Mouse (Mus musculus): ENCODE measurements around the gene Mst1r. TPM values are rescaled to one million over a fixed set of nuclear protein-coding genes. Genes with fewer than 3 reads are reported as not detected.

Mst1r gene
- polyA plus RNA-seq (2016; fragmentation: Nextera tagmentation; extraction: Ambion mirVana), result 0.67 and 0.80 TPM in 2 replicates

DNA sequence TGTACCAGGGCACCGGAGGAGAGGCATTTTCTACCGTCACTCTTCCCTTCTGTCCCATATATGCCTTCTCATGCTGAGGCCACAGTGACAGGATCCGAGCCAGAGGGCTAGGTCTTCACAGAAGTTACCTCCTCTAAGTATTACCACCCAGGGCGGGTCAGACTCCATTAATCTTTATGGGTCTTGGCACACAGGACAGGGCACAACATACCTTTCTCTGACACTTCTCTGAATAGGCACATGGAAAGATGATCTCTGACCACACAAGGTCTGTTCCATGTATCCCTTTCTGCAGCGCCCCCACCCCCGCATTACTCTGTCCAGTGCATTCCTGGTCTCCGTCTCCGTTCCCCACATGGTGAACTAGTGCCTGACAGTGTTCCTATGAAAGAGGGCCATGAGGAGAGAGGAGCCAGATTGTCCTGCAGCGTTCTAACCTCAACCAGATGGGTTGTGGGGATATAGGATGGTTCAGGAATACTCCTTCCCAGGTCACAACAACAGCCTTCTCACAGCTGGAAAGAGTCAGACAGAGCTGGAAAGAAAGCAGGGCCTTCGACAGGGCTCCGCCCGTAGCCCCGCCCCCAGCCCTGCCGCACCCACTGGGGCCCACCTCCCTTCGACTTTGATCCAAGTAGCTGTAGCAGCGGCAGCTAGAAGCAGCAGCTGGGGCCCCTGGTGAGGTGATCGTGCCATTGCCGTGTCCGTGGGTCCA, at the start of gene Mst1r:
Gene Mst1r (plus strand): TSS at position 622 of the 715 bp plus-strand sequence.
- H3K27ac ChIP-seq, result peak within 1 kb of the TSS; percentile 69

DNA sequence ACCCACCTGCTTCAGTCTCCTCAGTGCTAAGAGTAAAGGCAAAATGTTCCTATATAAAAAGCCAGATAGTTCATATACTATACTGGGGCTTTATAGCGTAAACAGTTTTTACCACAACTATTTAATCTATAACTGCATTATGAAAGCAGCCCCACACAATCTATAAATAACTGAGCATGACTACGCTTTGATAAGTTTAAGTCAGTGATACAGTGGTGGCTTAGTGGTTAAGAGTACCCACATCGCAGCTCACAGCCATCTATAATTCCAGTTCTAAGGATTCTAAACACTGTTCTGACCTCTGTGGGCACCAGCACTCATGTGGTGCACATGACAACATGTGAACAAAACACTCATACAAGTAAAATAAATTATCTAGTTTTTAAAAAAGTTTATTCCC, 48.3 kb upstream of the Mst1r start:
- Histone ChIP-seq H3K9me3 (no peaks in the 10 kb centered on the region), H3K36me3 (peaks cover 79% of the 10 kb centered on the region), H3K27me3 (ENCODE audit: insufficient read depth, poor library complexity, severe bottlenecking) (no peaks in the 10 kb centered on the region), H3K4me3 (no peak overlapping the region), H3K27ac (no peak overlapping the region), H3K4me1 (replicated peaks) (no peaks in the 10 kb centered on the region)
- DNase-seq (ENCODE audit: low spot score), result no peak
- WGBS, result 93% methylated on average over 3 of the region's 3 CpGs

More for the DNA sequence above, at the start of gene Mst1r:
- Histone ChIP-seq H3K4me3 (peak within 1 kb of the TSS; percentile 48), H3K9me3 (no peaks in the 10 kb centered on the region), H3K36me3 (no peaks in the 10 kb centered on the region; the same call in 1 of the 2 replicates), H3K27me3 (ENCODE audit: insufficient read depth, poor library complexity, severe bottlenecking) (peaks cover 57% of the 10 kb centered on the region), H3K4me1 (replicated peaks) (peaks cover 39% of the 10 kb centered on the region)
- DNase-seq (ENCODE audit: low spot score), result peak; percentile 66
- WGBS, result 21% methylated on average over 19 of the region's 19 CpGs

- Histone ChIP-seq H3K36me3 (peaks cover 59% of the 10 kb centered on the region), H3K27me3 (ENCODE audit: insufficient read depth, poor library complexity, severe bottlenecking) (no peaks in the 10 kb centered on the region), H3K27ac (no peak overlapping the region), H3K4me3 (no peak overlapping the region), H3K9me3 (no peaks in the 10 kb centered on the region), H3K4me1 (replicated peaks) (no peaks in the 10 kb centered on the region)
- WGBS, result 80% methylated on average over 1 of the region's 1 CpGs
- no peak for DNase-seq (ENCODE audit: low spot score)
These were observed 42.2 kb upstream of the Mst1r start for GRCm38 (mm10) chr9:107864493-107864892.

- Histone ChIP-seq H3K9me3 (no peaks in the 10 kb centered on the region), H3K36me3 (peaks cover 57% of the 10 kb centered on the region), H3K27ac (no peak overlapping the region), H3K4me1 (replicated peaks) (peaks cover under 1% of the 10 kb centered on the region; the same call in 1 of the 2 replicates), H3K4me3 (no peak overlapping the region), H3K27me3 (ENCODE audit: insufficient read depth, poor library complexity, severe bottlenecking) (no peaks in the 10 kb centered on the region)
- no peak for DNase-seq (ENCODE audit: low spot score)
- 93% methylated on average over 2 of the region's 2 CpGs for WGBS
These were observed 40.6 kb upstream of the Mst1r start for GRCm38 (mm10) chr9:107866081-107866480.

GRCm38 (mm10) chr9:107872350-107873098, 34.1 kb upstream of the Mst1r start:
- Histone ChIP-seq H3K27ac (peak overlapping the region; percentile 97), H3K4me1 (replicated peaks) (peaks cover 16% of the 10 kb centered on the region), H3K27me3 (ENCODE audit: insufficient read depth, poor library complexity, severe bottlenecking) (no peaks in the 10 kb centered on the region), H3K4me3 (peak overlapping the region; percentile 92), H3K36me3 (peaks cover 23% of the 10 kb centered on the region), H3K9me3 (no peaks in the 10 kb centered on the region)
- WGBS, result under 1% methylated on average over 80 of the region's 80 CpGs
- DNase-seq (ENCODE audit: low spot score), result peak; percentile 94

DNA sequence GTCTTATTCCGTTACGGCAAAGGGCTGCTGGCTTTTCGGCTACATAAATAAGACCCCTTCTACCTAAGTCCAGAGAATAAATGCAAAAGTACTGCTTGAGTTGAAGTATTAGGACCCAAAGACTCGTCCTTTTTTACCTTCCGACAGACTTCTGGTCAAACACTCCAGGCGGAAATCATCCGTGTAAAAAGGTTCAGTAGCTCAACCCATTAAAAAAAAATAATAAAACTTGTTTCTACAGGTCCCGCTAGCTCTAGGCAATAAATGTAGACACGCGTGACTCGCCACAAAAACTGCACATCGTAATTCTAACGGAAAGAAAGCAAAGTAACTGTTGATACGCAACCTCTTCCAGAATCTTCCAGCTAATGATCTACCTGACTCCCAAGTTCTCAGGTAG, 33.5 kb upstream of the Mst1r start, which contains the start of gene Rbm6:
Gene Rbm6 (minus strand): TSS at position 101 of the 400 bp plus-strand sequence.
- DNase-seq (ENCODE audit: low spot score), result no peak
- peaks cover 17% of the 10 kb centered on the region for H3K36me3 ChIP-seq
- H3K27ac ChIP-seq, result peak within 1 kb of the TSS; percentile 97
- no peaks in the 10 kb centered on the region for H3K9me3 ChIP-seq
- H3K27me3 ChIP-seq (ENCODE audit: insufficient read depth, poor library complexity, severe bottlenecking), result no peaks in the 10 kb centered on the region
- peaks cover 16% of the 10 kb centered on the region for H3K4me1 ChIP-seq (replicated peaks)
- H3K4me3 ChIP-seq, result peak within 1 kb of the TSS; percentile 92
- 10% methylated on average over 14 of the region's 14 CpGs for WGBS

DNA sequence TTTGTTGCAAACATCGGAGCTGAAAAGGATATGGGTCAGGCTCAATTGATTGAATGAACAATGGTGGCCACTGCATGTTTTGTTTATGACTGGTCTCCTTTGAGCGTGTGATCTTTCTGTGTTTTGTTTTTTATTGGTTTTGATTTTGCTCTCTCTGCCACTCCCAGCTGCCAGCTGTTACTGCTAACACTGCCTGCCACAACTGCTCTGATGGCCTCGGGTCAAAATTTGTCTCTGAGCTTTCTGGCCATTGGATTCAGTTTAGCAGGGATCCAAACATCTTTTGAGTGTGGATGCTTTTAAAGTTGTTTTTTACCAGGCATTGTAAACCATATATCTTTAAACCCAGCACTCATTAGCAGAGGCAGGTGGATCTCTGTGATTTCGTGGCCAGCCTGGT, 26.3 kb upstream of the Mst1r start:
- Histone ChIP-seq H3K4me1 (replicated peaks) (no peaks in the 10 kb centered on the region), H3K27me3 (ENCODE audit: insufficient read depth, poor library complexity, severe bottlenecking) (no peaks in the 10 kb centered on the region), H3K9me3 (no peaks in the 10 kb centered on the region), H3K36me3 (no peaks in the 10 kb centered on the region), H3K4me3 (no peak overlapping the region), H3K27ac (no peak overlapping the region)
- 79% methylated on average over 4 of the region's 4 CpGs for WGBS
- no peak for DNase-seq (ENCODE audit: low spot score)

GRCm38 (mm10) chr9:107887804-107888266, 18.8 kb upstream of the Mst1r start, which contains the start of gene Mon1a:
TSS of gene Mon1a (plus strand) at chr9:107888151.
- peaks cover 13% of the 10 kb centered on the region for H3K4me1 ChIP-seq (replicated peaks)
- no peaks in the 10 kb centered on the region for H3K36me3 ChIP-seq
- DNase-seq (ENCODE audit: low spot score), result peak; percentile 85
- peaks cover 16% of the 10 kb centered on the region for H3K27me3 ChIP-seq (ENCODE audit: insufficient read depth, poor library complexity, severe bottlenecking)
- H3K27ac ChIP-seq, result peak within 1 kb of the TSS; percentile 88
- under 1% methylated on average over 28 of the region's 28 CpGs for WGBS
- H3K9me3 ChIP-seq, result no peaks in the 10 kb centered on the region
- H3K4me3 ChIP-seq, result peak within 1 kb of the TSS; percentile 65

DNA sequence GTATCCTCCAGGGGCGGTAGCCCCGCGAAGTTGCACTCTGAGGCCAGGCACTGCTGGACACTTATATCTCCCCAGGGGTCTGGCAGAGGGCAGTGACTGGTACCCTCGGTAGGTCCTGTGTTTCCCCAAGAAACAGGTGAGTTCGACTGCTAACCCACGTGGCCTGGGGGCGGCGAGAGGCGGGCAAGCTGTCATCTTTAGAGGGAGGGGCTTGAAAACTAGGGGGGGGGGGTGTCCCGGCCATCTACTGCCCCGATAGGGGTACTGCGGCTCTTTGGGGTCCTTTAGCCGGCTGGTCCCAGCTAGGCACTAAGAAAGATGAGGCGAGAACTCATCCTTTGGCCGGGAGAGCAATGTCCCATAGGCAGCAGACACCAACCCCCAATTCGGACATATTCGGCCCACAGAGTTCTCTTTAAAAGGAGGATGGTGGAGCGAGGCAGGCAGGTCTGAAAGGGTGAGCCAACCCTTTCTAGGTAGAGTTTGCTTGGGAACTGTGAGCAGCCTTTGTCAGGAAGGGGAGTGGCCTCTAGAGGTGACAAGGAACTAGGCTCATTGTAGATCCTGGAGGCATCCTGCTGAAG, 18.3 kb upstream of the Mst1r start:
- peaks cover 16% of the 10 kb centered on the region for H3K27me3 ChIP-seq (ENCODE audit: insufficient read depth, poor library complexity, severe bottlenecking)
- peak overlapping the region; percentile 88 for H3K27ac ChIP-seq
- peak overlapping the region; percentile 65 for H3K4me3 ChIP-seq
- under 1% methylated on average over 18 of the region's 18 CpGs for WGBS
- H3K4me1 ChIP-seq (replicated peaks), result peaks cover 13% of the 10 kb centered on the region
- H3K36me3 ChIP-seq, result no peaks in the 10 kb centered on the region
- no peak for DNase-seq (ENCODE audit: low spot score)
- H3K9me3 ChIP-seq, result no peaks in the 10 kb centered on the region

- no peaks in the 10 kb centered on the region for H3K9me3 ChIP-seq
- H3K36me3 ChIP-seq, result no peaks in the 10 kb centered on the region
- H3K27me3 ChIP-seq (ENCODE audit: insufficient read depth, poor library complexity, severe bottlenecking), result peaks cover 16% of the 10 kb centered on the region
- no peak overlapping the region for H3K4me3 ChIP-seq
- DNase-seq (ENCODE audit: low spot score), result no peak
- H3K4me1 ChIP-seq (replicated peaks), result peaks cover 13% of the 10 kb centered on the region
- WGBS, result 88% methylated on average over 6 of the region's 6 CpGs
- no peak overlapping the region for H3K27ac ChIP-seq
These were observed 16.4 kb upstream of the Mst1r start for GRCm38 (mm10) chr9:107890260-107890659.

GRCm38 (mm10) chr9:107891023-107891422, 15.7 kb upstream of the Mst1r start:
- peaks cover 13% of the 10 kb centered on the region for H3K4me1 ChIP-seq (replicated peaks)
- H3K9me3 ChIP-seq, result no peaks in the 10 kb centered on the region
- H3K36me3 ChIP-seq, result no peaks in the 10 kb centered on the region
- no peak overlapping the region for H3K4me3 ChIP-seq
- no peak overlapping the region for H3K27ac ChIP-seq
- 97% methylated on average over 1 of the region's 1 CpGs for WGBS
- no peak for DNase-seq (ENCODE audit: low spot score)
- peaks cover 14% of the 10 kb centered on the region for H3K27me3 ChIP-seq (ENCODE audit: insufficient read depth, poor library complexity, severe bottlenecking)

DNA sequence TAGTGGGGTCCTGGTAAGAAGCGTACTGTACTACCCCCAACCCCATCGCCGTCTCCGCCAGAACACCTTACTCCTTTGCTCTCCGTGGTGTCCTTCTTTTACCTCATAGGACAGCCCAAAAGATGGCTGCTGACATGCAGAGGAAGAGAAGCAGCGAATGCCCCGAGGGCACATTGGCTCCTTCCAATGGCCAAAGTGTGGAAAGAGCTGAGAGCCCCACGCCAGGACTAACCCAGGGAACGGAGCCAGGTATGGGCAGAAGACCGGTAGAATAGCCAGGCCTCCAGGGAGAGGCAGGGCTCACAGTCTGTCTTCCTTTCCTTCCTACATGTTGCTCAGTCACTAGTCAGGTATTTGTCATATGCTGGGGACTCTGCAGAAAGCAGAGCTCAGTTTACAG, 8.1 kb upstream of the Mst1r start:
- peaks cover 16% of the 10 kb centered on the region for H3K36me3 ChIP-seq

More for the DNA sequence above, 8.1 kb upstream of the Mst1r start:
- Histone ChIP-seq H3K27ac (no peak overlapping the region), H3K27me3 (ENCODE audit: insufficient read depth, poor library complexity, severe bottlenecking) (peaks cover 46% of the 10 kb centered on the region), H3K4me1 (replicated peaks) (peaks cover 20% of the 10 kb centered on the region), H3K9me3 (no peaks in the 10 kb centered on the region), H3K4me3 (no peak overlapping the region)
- DNase-seq (ENCODE audit: low spot score), result no peak
- 89% methylated on average over 10 of the region's 10 CpGs for WGBS

All from hindbrain, embryonic 10.5 days (tissue).